Mouse (Mus musculus) CD4-positive, CD25-positive, alpha-beta regulatory T cell, adult 4 months (primary cell): ENCODE measurements around the gene Apobr. TPM values are rescaled to one million over a fixed set of nuclear protein-coding genes. Genes with fewer than 3 reads are reported as not detected.

Experiments used
- ATAC-seq: one replicate; pipeline ENCODE4 v1.8.0; 2017
- polyA plus RNA-seq, 2 experiments: library from polyadenylated mRNA; unstranded; fragments of 100-300 nt; shearing (Covaris generic); gene quantifications; one replicate each; pipeline ENCODE4 v1.2.1; 2017

Apobr gene
- polyA plus RNA-seq, result 1 to 10 TPM in 1 of 2 experiments, under 1 TPM in 1; 0.36 to 1.5 TPM

- ATAC-seq, result peak; percentile 65
These were observed at the start of gene Apobr for GRCm38 (mm10) chr7:126584506-126584977. Apobr (plus strand) TSS chr7:126584942.

GRCm38 (mm10) chr7:126535766-126536165 is 49.0 kb upstream of the Apobr start:
- ATAC-seq, result no peak

DNA sequence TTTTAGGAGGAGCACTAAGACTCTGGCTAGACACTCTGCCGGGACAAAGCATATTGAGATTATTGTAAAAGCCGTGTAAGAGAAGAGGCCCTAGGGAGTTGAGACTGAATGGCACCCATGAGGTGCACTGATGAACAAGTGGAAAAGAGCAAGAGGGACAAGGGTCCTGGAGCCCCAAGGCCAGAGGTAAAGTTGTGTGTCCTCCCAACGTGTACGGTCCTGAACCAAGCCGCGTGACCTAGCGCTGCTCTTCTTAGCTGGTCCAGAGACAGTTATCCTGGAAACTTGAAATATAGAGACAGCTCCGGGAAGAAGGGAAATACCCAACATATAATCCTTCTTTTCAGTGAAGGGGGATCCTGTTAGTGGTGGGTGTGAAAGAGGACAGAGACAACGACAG is 48.3 kb upstream of the Apobr start:
- ATAC-seq, result no peak

DNA sequence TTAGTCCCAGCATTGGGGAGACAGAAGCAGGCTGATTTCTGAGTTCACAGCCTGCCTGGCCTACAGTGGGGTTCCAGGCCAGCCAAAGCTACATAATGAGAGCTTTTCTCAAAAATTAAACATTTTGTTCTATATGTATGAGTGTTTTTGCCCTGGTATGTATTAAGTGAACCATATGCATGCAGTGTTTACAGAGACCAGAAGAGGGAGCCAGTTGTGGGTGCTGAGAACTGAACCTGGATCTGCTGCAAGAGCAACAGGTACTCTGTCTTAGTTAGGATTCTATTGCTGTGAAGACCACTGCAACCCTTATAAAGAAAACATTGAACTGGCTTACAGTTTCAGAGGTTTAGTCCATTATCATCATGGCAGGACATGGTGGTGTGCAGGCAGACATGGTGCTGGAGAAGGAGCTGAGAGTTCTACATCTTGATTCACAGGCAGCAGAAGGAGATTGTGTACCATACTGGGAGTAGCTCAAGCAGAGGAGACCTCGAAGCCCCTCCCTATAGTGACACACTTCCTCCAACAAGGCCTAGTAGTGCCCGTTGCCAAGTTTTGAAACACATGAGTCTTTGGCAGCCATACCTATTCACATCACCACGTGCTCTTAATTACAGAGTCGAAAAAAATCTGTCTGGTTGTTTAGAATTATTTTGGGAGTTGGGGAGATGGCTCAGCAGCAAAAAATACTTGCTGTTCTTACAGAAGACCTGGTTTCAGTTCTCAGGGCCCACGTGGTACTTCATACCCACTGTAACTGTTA is 46.7 kb upstream of the Apobr start:
- ATAC-seq, result no peak

DNA sequence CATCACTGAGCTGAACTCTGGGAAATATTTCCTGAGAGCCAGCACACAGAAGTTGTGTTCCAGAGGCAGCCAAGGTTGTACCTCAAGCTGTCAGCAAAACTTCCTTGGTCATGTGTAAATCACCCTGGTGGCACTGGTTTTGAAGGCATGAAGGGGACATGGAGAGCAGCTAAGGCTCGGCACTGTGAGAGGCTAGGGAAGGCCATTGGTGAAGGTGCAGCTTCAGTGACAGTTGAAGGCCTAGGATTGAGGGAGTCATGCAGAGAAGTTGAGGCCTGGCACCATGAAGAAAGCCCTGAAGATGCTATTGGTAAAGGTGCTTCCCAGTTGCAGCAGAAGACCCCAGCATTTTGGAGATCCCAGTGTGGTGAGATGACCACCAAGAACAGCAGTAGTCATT is 43.1 kb upstream of the Apobr start:
- ATAC-seq, result no peak

GRCm38 (mm10) chr7:126545631-126546030 is 39.1 kb upstream of the Apobr start:
- no peak for ATAC-seq

GRCm38 (mm10) chr7:126554796-126555195 is 29.9 kb upstream of the Apobr start:
- ATAC-seq, result no peak

DNA sequence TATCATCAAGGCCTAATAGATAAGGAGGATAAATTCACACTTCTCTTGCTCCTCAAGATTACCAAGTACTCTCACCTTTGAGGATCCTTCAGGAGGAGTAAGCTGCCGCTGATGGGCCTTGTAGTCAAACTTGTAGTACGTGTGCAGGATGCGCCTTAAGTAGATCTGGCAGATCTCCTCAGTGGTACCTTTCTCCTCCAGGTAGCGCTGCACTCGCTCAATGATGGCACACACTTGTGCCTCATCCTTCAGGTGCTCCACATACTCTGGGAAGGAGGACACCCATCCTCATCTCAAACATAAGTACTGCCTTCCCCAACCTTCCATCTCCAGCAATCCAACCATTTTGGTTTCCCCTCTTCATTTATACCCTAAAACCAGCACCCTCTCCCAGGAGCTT is 28.1 kb upstream of the Apobr start:
- ATAC-seq, result no peak

- peak; percentile 19 for ATAC-seq
These were observed 19.0 kb upstream of the Apobr start for GRCm38 (mm10) chr7:126565693-126566092.

DNA sequence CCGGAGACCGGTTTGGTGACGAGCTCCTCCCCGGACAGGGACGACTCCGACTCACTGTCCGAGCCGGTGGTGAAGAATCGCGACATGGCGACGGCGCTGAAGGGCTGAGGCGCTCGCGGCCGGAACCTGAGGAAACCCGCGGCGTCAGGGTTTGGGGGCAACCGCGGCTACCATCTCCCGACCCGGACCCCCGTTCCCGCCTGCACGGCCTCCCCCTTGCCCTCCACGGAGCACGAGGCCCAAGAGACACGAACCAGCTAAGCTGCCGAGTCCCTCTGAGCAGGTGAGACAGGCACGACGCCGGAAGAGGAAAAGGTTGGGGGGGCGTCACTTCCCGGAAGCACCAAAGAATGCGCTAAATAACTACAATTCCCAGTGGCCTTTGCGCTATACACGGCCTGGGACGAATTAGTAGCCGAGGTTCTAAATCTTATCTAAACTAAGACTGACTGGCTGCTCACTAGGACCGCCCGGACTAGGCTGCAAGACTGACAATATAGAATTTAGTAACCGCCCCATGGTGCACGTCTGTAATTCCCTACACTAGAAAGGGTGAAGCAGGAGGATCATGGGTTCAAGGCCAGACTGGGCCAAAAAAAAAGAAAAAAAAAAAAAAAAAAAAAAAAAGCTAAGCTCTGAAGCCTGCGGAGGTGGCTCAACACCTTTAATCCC is 18.5 kb upstream of the Apobr start, which contains the start of gene Eif3c:
Gene Eif3c, minus strand, starts transcription at position 318 of the 672 bp plus-strand sequence.
- ATAC-seq, result peak; percentile 99

GRCm38 (mm10) chr7:126576946-126577345 is 7.8 kb upstream of the Apobr start:
- ATAC-seq, result no peak

GRCm38 (mm10) chr7:126579172-126579571 is 5.6 kb upstream of the Apobr start:
- ATAC-seq, result no peak

GRCm38 (mm10) chr7:126581661-126582060 is 3.1 kb upstream of the Apobr start:
- ATAC-seq, result no peak

DNA sequence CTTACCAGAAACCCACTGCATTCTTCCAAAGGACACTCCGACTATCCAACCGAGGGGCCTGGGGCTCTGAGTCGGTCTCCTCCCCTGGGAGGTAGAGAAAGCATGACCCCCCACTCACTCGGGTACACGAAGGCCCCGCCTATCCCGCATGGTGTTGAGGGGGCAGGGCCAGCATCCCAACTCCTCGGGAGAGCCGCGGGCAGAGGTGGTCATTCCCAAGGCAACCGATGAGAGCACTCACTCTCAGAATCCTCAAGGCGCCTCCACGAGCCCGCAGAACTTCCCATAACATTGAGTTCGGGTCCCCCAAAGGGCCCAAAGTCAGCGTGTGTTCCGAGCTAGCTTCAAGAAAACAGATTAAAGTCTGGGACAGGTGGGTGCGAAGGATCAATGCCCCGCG is 2.0 kb upstream of the Apobr start:
- no peak for ATAC-seq

DNA sequence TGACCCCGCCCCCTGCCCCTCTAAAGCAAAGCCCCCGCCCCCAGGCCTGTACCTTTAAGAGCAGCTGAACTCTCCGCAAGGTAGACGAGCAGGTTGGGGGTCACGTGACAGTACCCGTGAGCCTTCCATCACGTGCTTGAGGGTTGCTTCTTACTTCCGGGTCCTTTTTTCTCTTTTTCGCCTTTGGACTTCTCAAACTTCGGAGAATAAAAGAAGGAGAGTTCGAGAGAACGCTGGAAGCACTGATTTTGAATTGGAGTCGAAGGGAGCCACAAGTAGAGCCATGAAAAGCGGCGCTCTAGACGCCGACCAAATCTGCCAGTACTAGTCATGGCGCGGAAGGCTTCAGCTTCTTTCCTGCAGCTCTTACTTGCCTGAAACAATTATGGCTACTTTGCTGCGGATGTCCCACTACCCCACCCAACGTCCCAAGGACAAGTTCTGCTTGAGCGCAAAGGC is 1.5 kb upstream of the Apobr start:
- peak; percentile 87 for ATAC-seq

DNA sequence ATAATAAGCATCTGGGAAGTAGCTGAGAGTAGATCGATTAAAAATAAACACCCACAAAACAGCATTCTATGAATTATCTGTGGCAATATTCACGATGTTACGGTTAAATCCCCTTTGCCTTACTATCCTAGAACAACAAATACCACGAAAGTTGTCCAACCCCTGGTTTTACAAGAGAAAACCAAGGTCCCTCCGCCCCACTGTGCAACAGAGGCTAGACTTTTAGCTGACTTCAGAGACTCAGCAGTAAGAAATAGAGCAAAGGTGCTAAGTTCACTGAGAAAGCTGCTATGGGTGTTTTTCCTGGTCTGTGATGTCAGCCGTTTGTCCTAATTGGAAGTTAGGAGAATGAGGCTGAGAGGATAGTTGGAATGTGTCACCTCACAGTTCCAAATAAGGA is 981 bp upstream of the Apobr start:
- no peak for ATAC-seq

GRCm38 (mm10) chr7:126585717-126586116 is 975 bp downstream of the Apobr start, which contains the start of gene Cln3:
Cln3 (minus strand) TSS chr7:126585817.
- no peak for ATAC-seq

DNA sequence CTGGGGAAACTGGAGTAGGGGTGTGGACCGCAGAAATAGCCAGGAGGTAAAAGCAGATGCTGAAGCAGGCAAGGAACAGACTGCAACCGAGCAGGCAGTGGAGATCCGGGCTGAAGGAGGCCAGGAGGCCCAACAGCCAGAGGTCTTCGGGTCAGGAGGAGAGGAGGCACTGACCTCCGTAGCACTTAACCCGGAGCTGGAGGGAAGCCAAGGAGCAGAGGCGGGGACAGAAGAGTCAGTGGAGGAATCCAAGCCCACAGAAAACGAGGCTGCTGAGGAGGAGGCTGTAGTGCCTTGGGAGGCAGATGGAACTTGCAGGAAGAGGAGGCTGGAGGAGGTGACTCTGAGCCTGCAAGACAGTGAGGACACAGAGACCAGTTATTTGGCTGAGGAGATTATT is 2.1 kb downstream of the Apobr start:
- ATAC-seq, result no peak

DNA sequence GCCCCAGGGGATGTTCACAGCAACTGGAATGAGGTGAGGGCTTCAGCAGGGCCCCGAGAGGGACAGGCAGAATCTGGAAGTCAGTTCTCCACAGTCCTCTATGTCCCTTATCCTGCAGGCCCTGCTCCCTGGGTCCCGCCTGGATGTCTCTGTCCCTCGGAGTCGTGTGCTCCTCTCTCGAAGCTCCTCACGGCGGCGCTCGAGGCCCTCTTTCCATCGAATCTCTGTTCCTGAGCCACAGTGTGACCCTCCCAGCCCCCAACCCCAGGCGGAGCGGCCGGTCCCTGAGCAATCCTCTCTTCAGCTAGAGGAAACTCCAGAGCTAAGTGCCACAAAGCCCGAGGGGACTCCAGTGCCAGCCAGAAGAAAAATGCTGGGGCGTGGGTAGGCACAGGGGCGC is 3.0 kb downstream of the Apobr start:
- ATAC-seq, result no peak

GRCm38 (mm10) chr7:126594862-126595561 is 10.3 kb downstream of the Apobr start, which contains the start of gene Il27:
Il27 (minus strand) TSS chr7:126594941.
- ATAC-seq, result no peak

DNA sequence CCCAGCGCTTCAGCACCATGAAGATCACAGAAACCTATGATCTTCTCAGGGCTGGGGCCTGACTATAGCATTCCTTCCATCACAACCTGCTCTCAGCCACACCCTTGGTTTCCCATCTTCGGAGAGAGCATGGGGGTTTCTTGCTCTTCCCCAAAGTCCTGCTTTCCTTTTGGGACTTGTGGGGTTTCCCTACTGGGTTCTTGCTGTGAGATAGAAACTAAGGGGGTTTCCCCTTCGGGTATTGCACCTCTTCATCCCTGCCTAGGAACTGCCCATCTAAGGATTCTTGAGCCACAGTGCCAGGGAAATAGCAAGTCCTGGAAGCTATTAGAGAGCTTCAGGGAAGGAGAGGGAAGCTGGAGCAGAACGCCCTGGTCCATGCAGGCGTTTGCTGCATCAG is 11.1 kb downstream of the Apobr start:
- ATAC-seq, result no peak

DNA sequence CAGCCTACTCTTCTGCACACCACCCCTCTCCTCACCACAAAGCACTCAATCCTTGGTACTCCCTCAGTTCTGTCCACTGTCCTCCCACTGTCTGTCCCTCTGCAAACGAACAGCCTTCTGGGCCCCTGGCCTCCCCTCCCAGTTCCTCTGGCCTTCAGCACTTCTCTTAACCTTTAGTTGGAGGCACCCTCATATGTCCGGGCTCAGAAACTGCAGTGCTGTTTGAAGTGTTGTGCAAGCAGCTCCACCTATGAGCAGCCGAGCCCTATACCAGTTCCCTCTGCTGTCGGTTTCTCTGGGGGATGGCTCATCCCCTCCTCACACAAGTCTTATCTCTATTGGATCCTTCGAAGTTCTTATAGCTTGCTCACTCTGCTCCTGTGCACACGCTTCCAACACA is 11.7 kb downstream of the Apobr start:
- ATAC-seq, result no peak

DNA sequence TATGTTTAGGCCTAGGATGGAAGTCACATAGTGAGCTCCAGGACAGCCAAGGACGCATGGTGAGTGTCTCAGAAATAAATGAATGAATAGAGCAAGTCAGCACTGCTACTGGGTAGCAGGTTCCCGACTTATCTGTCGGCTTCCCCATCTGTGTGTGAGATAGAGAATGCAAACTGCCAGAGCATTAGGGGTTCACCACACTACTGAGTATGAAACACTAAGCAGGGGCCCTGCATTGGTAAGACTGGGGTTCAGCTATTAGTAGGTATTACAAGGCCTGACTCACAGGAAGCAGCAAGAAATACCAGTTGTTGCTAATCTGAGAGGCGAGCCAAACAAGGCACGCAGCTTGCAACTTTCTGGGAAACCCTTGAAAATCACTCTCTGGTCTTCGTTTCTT is 14.2 kb downstream of the Apobr start:
- no peak for ATAC-seq
